Mouse (Mus musculus): Measurements from ENCODE around the gene Abhd16b.

DNA sequence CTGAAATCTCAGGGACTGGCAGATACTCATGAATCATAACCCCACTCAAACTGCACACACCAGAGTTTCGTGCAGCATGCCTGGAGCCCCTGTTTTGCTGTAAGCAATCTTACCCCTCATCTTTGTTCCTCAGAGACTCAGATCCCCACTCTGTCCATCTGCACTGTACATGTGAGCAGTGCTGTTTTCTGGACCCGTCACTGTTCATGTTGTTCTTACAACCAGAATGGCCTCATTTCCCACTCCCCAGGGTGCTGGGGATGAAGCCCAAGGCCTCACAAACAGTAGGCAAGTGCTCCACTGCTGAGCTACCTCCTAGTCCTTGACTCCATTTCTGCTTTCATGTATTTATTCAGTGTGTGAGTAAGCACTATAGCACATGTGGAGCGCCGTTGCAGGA is 40.8 kb upstream of the Abhd16b start:
- no peak for TF ChIP-seq EP300 (IDR thresholded peaks at IDR 0.05; ENCODE audit: low read depth)
- TF ChIP-seq CTCF (IDR thresholded peaks at IDR 0.05; ENCODE audit: low read depth): no peak
